Mouse (Mus musculus) thymus, adult 2 months (tissue): ENCODE results near the gene Gm5771.
"Not testable (repeated sequence)": the region's sequence is repeated elsewhere in the genome, so short reads cannot be mapped to it uniquely, and the experiment has no call there.

Experiments
- CTCF ChIP-seq: fragments of 200-500 bp; IDR thresholded peaks from 2 replicates; pipeline ENCODE4 v1.5.1; 2012; ENCODE audit warnings: mild to moderate bottlenecking, control low read depth, low read length, moderate library complexity, borderline replicate concordance; ENCODE audit not compliant: control insufficient read depth, poor library complexity, insufficient read depth; ENCODE audit errors: extremely low read depth
- POLR2A ChIP-seq: fragments of 200-500 bp; IDR thresholded peaks from 2 replicates; pipeline ENCODE4 v1.6.1; 2012; ENCODE audit warnings: mild to moderate bottlenecking, low read length, control low read depth, moderate library complexity; ENCODE audit not compliant: control insufficient read depth, poor library complexity, insufficient read depth; ENCODE audit errors: extremely low read depth

GRCm38 (mm10) chr6:41392056-41392455 is at the start of gene Gm5771:
- TF ChIP-seq POLR2A, CTCF: not testable (repeated sequence)
